Mouse (Mus musculus) liver, embryonic 14.5 days (tissue): ENCODE measurements around the gene Fus.

Experiments
- CTCF ChIP-seq: IDR thresholded peaks from 2 replicates; pipeline ENCODE4 v1.5.1; 2016; ENCODE audit warnings: antibody characterized with exemption, low read depth, control low read depth
- EP300 ChIP-seq: IDR thresholded peaks from 2 replicates; pipeline ENCODE4 v1.6.1; 2016; ENCODE audit warnings: antibody characterized with exemption, low read depth

DNA sequence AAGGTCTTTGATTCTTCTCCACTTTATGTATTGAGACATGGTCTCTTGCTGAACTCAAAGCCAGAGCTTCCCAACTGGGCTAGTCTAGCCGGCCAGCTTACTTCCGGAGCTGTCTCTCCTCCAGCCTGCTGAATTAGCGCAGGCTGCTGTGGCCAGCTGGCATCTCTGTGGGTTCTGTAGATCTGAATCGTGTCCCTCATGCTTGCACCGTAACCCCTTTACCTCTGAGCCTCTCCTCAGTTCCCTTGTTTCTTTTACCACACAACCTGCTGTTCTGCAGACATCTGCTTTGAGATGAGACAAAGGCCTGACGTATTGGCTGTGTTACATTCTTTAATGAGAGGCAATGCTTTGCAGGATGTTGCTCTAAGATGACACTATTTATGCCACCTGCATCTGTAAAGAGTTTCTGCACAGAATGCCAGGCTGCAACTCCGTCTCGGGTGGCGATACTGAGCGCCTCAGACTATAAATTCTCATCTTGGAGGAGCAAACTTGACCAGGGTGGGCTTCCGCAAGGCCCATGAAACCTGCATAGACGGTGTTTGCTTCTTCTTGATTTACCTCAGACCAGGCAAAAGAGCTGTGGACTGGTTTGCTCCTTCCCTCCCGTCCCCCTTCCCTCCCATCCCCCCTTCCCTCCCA lies 45.0 kb downstream of the Fus start:
- TF ChIP-seq CTCF (no peak), EP300 (no peak)
